Mouse (Mus musculus) MEL (cell line): ENCODE measurements around the gene T2. TPM values are rescaled to one million over a fixed set of nuclear protein-coding genes. Genes with fewer than 3 reads are reported as not detected.

Experiments
- DNase-seq: peaks from one replicate; pipeline ENCODE4 v3.0.0; 2011; ENCODE audit warnings: low read depth, low spot score
- H3K27ac ChIP-seq: 2 replicates; pipeline ENCODE4 v1.5.1; 2012; ENCODE audit warnings: low read depth, mild to moderate bottlenecking, control low read depth, low read length, moderate library complexity; ENCODE audit not compliant: control insufficient read depth
- H3K27me3 ChIP-seq, 2 experiments: fragments of 150-350 bp in 1 of 2; sonication (generic) in 1 of 2; 2 replicates each; pipeline ENCODE4 v1.6.1; 2012; ENCODE audit warnings: low read length in 2 of 2, mild to moderate bottlenecking in 2 of 2, improper control_type of control experiment in 1 of 2, moderate library complexity in 1 of 2; ENCODE audit not compliant: insufficient read depth in 2 of 2, control insufficient read depth in 1 of 2
- H3K36me3 ChIP-seq, 2 experiments: 2 replicates each; pipeline ENCODE4 v1.6.1; 2012 to 2014; ENCODE audit warnings: low read length in 2 of 2, improper control_type of control experiment in 1 of 2, inconsistent platforms in 1 of 2, mild to moderate bottlenecking in 1 of 2; ENCODE audit not compliant: insufficient read depth in 2 of 2, control insufficient read depth in 1 of 2
- H3K4me1 ChIP-seq, 2 experiments: fragments of 150-350 bp in 1 of 2; sonication (generic) in 1 of 2; 2 replicates each; pipeline ENCODE4 v1.6.1; 2012; ENCODE audit warnings: low read length in 2 of 2, improper control_type of control experiment in 1 of 2, mild to moderate bottlenecking in 1 of 2; ENCODE audit not compliant: insufficient read depth in 2 of 2, control insufficient read depth in 1 of 2
- H3K4me3 ChIP-seq, 2 experiments: fragments of 150-350 bp in 1 of 2; sonication (generic) in 1 of 2; 2 replicates each; pipeline ENCODE4 v1.5.1; 2012; ENCODE audit warnings: low read depth in 2 of 2, low read length in 2 of 2, mild to moderate bottlenecking in 2 of 2, moderate library complexity in 2 of 2, control low read depth in 1 of 2, improper control_type of control experiment in 1 of 2; ENCODE audit not compliant: control insufficient read depth in 1 of 2, insufficient read depth in 1 of 2
- H3K79me2 ChIP-seq: 2 replicates; pipeline ENCODE4 v1.6.1; 2012; ENCODE audit warnings: mild to moderate bottlenecking, low read length, moderate library complexity; ENCODE audit not compliant: control insufficient read depth, poor library complexity, insufficient read depth
- H3K9ac ChIP-seq: 2 replicates; pipeline ENCODE4 v1.6.1; 2012; ENCODE audit warnings: low read depth, mild to moderate bottlenecking, control low read depth, low read length, moderate library complexity; ENCODE audit not compliant: control insufficient read depth, poor library complexity, severe bottlenecking
- H3K9me3 ChIP-seq: fragments of 150-350 bp; sonication (generic); replicated peaks from 2 replicates; pipeline ENCODE4 v1.6.1; 2012; ENCODE audit warnings: mild to moderate bottlenecking, low read length, improper control_type of control experiment, moderate library complexity; ENCODE audit not compliant: insufficient read depth
- BHLHE40 ChIP-seq: IDR thresholded peaks from 2 replicates; pipeline ENCODE4 v1.6.1; 2012; ENCODE audit warnings: low read depth, mild to moderate bottlenecking, inconsistent platforms, low read length, improper control_type of control experiment, borderline replicate concordance
- CHD1 ChIP-seq: IDR thresholded peaks from 2 replicates; pipeline ENCODE4 v1.6.1; 2012; ENCODE audit warnings: low read depth, mild to moderate bottlenecking, inconsistent platforms, low read length, improper control_type of control experiment
- GATA1 ChIP-seq: IDR thresholded peaks from 2 replicates; pipeline ENCODE4 v1.6.1; 2011; ENCODE audit warnings: low read depth, low read length, improper control_type of control experiment
- MYC ChIP-seq: IDR thresholded peaks from 2 replicates; pipeline ENCODE4 v1.6.1; 2011; ENCODE audit warnings: low read depth, mild to moderate bottlenecking, low read length, improper control_type of control experiment, moderate library complexity
- NRF1 ChIP-seq: IDR thresholded peaks from 2 replicates; pipeline ENCODE4 v1.6.1; 2014; ENCODE audit warnings: low read depth, mild to moderate bottlenecking, inconsistent platforms, low read length, improper control_type of control experiment, moderate library complexity; ENCODE audit not compliant: poor library complexity, insufficient read depth, severe bottlenecking
- POLR2A ChIP-seq, 2 experiments: IDR thresholded peaks; 2 replicates each; pipeline ENCODE4 v1.6.1; 2011 to 2012; ENCODE audit warnings: low read length in 2 of 2, mild to moderate bottlenecking in 2 of 2, control low read depth in 1 of 2, improper control_type of control experiment in 1 of 2, low read depth in 1 of 2, moderate library complexity in 1 of 2; ENCODE audit not compliant: control insufficient read depth in 1 of 2, insufficient read depth in 1 of 2, poor library complexity in 1 of 2
- RAD21 ChIP-seq: IDR thresholded peaks from 2 replicates; pipeline ENCODE4 v1.6.1; 2011; ENCODE audit warnings: mild to moderate bottlenecking, low read depth, low read length, improper control_type of control experiment
- RCOR1 ChIP-seq: IDR thresholded peaks from 2 replicates; pipeline ENCODE4 v1.6.1; 2012; ENCODE audit warnings: low read depth, mild to moderate bottlenecking, inconsistent platforms, low read length, improper control_type of control experiment
- TAL1 ChIP-seq: IDR thresholded peaks from 2 replicates; pipeline ENCODE4 v1.6.1; 2012; ENCODE audit warnings: mild to moderate bottlenecking, inconsistent platforms, low read length, moderate library complexity, mixed read lengths
- TCF12 ChIP-seq: IDR thresholded peaks from 2 replicates; pipeline ENCODE4 v1.6.1; 2014; ENCODE audit warnings: low read depth, mild to moderate bottlenecking, inconsistent platforms, low read length, improper control_type of control experiment, moderate library complexity
- UBTF ChIP-seq: IDR thresholded peaks from 2 replicates; pipeline ENCODE4 v1.6.1; 2012; ENCODE audit warnings: low read depth, mild to moderate bottlenecking, inconsistent platforms, low read length, improper control_type of control experiment, moderate library complexity, borderline replicate concordance; ENCODE audit not compliant: insufficient read depth
- USF2 ChIP-seq, 2 experiments: IDR thresholded peaks; 2 replicates each; pipeline ENCODE4 v1.6.1; 2011 to 2012; ENCODE audit warnings: improper control_type of control experiment in 2 of 2, low read length in 2 of 2, borderline replicate concordance in 1 of 2, inconsistent platforms in 1 of 2, low read depth in 1 of 2, mild to moderate bottlenecking in 1 of 2; ENCODE audit not compliant: insufficient read depth in 1 of 2
- polyA plus RNA-seq, 2 experiments: library from polyadenylated mRNA; stranded (reverse) in 1 of 2; unstranded in 1 of 2; fragments of >175 nt in 1 of 2; fragments of >200 nt in 1 of 2; gene quantifications; 2 replicates each; pipeline versions ENCODE4 v1.2.1 to v1.2.4; 2012; ENCODE audit warnings: low replicate concordance in 2 of 2, low read depth in 1 of 2; ENCODE audit not compliant: insufficient read length in 2 of 2, insufficient read depth in 1 of 2, missing spikeins in 1 of 2
- total RNA-seq: library from RNA; depleted of rRNA; stranded (reverse); fragments of 300-350 nt; gene quantifications from 2 replicates; pipeline ENCODE4 v1.2.3, GENCODE M21; 2012

The T2 gene
- total and polyA plus RNA-seq, 3 experiments = 0.15 TPM; not detected in 2

- Histone ChIP-seq H3K27ac (no peak overlapping the region), H3K36me3 (no peaks in the 10 kb centered on the region), H3K4me3 (no peak overlapping the region), H3K9me3 (no peaks in the 10 kb centered on the region), H3K27me3 (no peaks in the 10 kb centered on the region; a peak in 2 of 4 replicates), H3K9ac (no peak overlapping the region), H3K4me1 (no peaks in the 10 kb centered on the region), H3K79me2 (no peaks in the 10 kb centered on the region)
- no peak for DNase-seq
- no peak for TF ChIP-seq POLR2A (IDR thresholded peaks at IDR 0.05; ENCODE audit: control insufficient read depth in 1 of 2, insufficient read depth in 1 of 2, low read depth in 1 of 2, low read length in 2 of 2, poor library complexity in 1 of 2)
- no peak for TF ChIP-seq TCF12
- TF ChIP-seq GATA1 = no peak
- no peak for TF ChIP-seq UBTF
Measured at GRCm38 (mm10) chr17:8385441-8385840, 29.6 kb downstream of the T2 start.

- no peaks in the 10 kb centered on the region for H3K4me1 ChIP-seq
- no peaks in the 10 kb centered on the region for H3K36me3 ChIP-seq
- no peak overlapping the region for H3K27ac ChIP-seq
- H3K27me3 ChIP-seq = peaks cover 0 to 1% of the 10 kb centered on the region in 2 experiments; a peak in 1 of 4 replicates
- H3K9ac ChIP-seq = no peak overlapping the region
- no peaks in the 10 kb centered on the region for H3K9me3 ChIP-seq
- H3K4me3 ChIP-seq = no peak overlapping the region
- no peak for TF ChIP-seq NRF1
- TF ChIP-seq BHLHE40 = no peak
- TF ChIP-seq TAL1 = no peak
- DNase-seq = no peak
- no peaks in the 10 kb centered on the region for H3K79me2 ChIP-seq
Measured at GRCm38 (mm10) chr17:8388463-8388862, 32.7 kb downstream of the T2 start.

GRCm38 (mm10) chr17:8388990-8389789 lies 33.4 kb downstream of the T2 start:
- H3K79me2 ChIP-seq = no peaks in the 10 kb centered on the region
- H3K27me3 ChIP-seq = peaks cover 0 to 1% of the 10 kb centered on the region in 2 experiments; a peak in 1 of 4 replicates
- H3K36me3 ChIP-seq = no peaks in the 10 kb centered on the region
- no peaks in the 10 kb centered on the region for H3K9me3 ChIP-seq
- H3K4me3 ChIP-seq = no peak overlapping the region
- TF ChIP-seq USF2 (IDR thresholded peaks at IDR 0.05; ENCODE audit: borderline replicate concordance in 1 of 2, insufficient read depth in 1 of 2, low read depth in 1 of 2, low read length in 2 of 2) = no peak
- no peak for TF ChIP-seq RCOR1
- no peak for TF ChIP-seq RAD21
- no peak for TF ChIP-seq CHD1
- no peak for TF ChIP-seq GATA1
- TF ChIP-seq MYC = no peak
- no peaks in the 10 kb centered on the region for H3K4me1 ChIP-seq
- no peak overlapping the region for H3K9ac ChIP-seq
- no peak overlapping the region for H3K27ac ChIP-seq
- DNase-seq = no peak
